Mouse (Mus musculus): ENCODE data around the gene Casc3.

The Casc3 gene

DNA sequence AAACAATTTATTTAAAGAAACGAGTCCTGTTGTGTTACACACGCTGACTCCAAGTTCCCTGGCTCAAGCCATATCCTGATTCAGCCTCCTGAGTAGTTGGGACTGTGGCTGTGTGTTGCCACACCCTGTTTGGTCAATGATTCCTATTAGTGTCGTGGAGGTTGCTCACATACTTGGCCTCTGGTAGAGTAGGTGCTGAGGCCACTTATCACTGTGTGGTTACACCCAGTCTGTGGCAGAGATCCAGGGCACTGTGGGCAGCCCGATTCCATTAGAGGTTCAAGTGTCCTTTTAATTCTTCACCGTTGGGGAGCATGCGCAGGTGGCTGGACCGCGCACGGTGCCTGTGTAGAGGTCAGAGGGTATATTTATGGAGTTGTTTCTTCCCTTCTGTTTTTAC lies 69.2 kb downstream of the Casc3 start:
- DNase-seq: peak; percentile 93 to 96

DNA sequence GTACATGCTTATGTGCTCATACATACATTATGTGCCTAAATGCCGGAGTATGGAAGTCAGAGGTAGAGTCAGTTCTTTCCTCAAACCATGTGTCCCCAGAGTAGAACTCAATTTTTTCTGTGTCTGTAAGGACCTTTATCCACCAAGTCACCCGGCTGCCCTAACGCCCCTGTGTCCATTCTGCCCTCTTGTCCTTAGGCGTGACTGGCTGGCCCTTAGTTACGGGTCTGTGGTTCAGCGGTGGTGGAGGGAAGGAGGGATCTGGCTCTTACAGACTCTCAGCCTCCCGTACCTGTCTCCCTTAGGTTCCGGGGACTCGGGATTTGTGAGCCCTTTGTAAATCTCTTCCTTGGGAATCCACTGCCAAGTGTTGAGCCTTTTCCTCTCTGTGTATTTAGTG lies 72.3 kb downstream of the Casc3 start:
- no peak for DNase-seq

Measured in lung, adult 18-20 months (tissue).